Mouse (Mus musculus) megakaryocyte, embryonic 14.5 days (primary cell): Measurements from ENCODE around the gene Kif5c. TPM values are rescaled to one million over a fixed set of nuclear protein-coding genes. Genes with fewer than 3 reads are reported as not detected.

Experiments used
- H3K27me3 ChIP-seq: replicated peaks from 2 replicates; pipeline ENCODE3; 2012; ENCODE audit warnings: inconsistent platforms
- H3K36me3 ChIP-seq: replicated peaks from 2 replicates; pipeline ENCODE3; 2012; ENCODE audit warnings: low read length, inconsistent platforms, mixed read lengths
- H3K4me1 ChIP-seq: 2 replicates; pipeline ENCODE4 v1.6.1; 2012; ENCODE audit warnings: inconsistent platforms
- H3K4me3 ChIP-seq: replicated peaks from 2 replicates; pipeline ENCODE3; 2012; ENCODE audit warnings: moderate library complexity, mild to moderate bottlenecking, inconsistent platforms
- H3K9me3 ChIP-seq: 2 replicates; pipeline ENCODE4 v1.6.1; 2012; ENCODE audit warnings: inconsistent platforms
- FLI1 ChIP-seq: IDR thresholded peaks from 2 replicates; pipeline ENCODE4 v1.6.1; 2012; ENCODE audit warnings: low read length, inconsistent platforms, mixed read lengths
- GATA1 ChIP-seq: IDR thresholded peaks from 3 replicates; pipeline ENCODE4 v1.6.1; 2012; ENCODE audit warnings: mixed read lengths, low read length, inconsistent platforms, borderline replicate concordance
- polyA plus RNA-seq: library from polyadenylated mRNA; stranded (reverse); fragments of >175 nt; gene quantifications from 2 replicates; pipeline ENCODE4 v1.2.3, GENCODE M21; 2012; ENCODE audit warnings: low replicate concordance; ENCODE audit not compliant: insufficient read depth

Kif5c gene
- polyA plus RNA-seq, 1 experiment = 0.02 TPM

DNA sequence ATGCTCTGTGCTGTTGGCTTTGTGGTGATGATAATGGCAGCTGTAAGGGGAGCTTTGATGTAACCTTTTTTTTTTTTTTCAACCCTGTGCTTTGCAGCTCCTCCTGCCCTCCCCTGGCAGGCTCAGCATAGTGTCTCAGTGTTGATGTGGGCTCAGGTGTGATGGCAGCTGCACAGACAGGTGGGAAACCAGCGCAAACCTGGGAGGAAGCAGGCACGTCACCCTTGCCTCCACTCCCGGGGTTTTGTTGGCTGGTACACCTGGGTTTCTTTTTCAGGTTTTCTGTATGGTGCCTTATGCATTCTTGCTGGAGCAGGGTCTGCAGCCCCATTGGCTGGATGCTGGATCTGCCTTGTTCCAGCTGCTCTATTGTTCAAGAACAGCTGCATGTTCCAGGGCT lies 198.1 kb downstream of the Kif5c start:
- peaks cover 25% of the 10 kb centered on the region for H3K4me1 ChIP-seq
- no peaks in the 10 kb centered on the region for H3K9me3 ChIP-seq
- H3K27me3 ChIP-seq = peaks cover 10% of the 10 kb centered on the region
- TF ChIP-seq GATA1 = no peak
- no peak for TF ChIP-seq FLI1
- H3K4me3 ChIP-seq = no peak overlapping the region
- no peaks in the 10 kb centered on the region for H3K36me3 ChIP-seq

DNA sequence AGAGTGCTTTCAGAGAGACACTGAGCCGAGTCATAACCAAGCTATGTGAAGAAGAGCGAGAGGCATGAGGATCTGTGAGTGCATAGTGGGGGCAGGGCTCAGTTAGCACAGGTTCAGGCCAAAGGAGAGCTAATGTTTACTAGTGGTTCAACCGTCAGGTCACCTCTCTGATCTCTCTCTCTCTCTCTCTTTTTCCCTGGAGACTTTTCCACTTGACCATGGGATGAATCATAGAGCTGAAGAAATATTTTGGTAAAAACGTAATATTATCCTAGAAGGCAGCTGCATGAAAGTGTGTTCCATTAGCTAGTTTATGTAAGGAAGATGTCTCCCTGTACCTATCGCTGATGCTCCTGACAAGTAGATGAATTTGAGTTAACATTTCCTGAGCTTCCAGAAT lies 199.0 kb downstream of the Kif5c start:
- Histone ChIP-seq H3K9me3 (no peaks in the 10 kb centered on the region), H3K27me3 (peaks cover 11% of the 10 kb centered on the region), H3K4me1 (peaks cover 20% of the 10 kb centered on the region), H3K36me3 (no peaks in the 10 kb centered on the region), H3K4me3 (no peak overlapping the region)
- TF ChIP-seq FLI1 = no peak
- no peak for TF ChIP-seq GATA1

DNA sequence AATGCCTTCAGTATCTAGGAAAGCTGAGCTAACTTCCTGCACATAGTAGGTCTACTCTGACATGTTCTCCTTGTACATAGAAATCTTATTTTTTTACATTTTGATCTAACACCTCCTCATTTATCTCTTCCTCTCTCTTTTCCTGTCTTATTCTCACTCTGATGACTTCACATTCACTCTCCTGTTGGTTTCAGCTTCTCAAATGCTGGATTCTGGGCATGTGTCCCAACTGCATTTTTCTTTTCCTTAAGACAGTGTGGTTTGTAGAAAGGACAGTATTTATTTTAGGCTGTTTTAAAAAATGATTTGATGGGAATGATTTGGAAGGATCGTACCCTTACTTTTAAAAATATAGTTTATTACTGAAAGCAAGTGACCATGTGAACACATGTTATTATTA lies 203.2 kb downstream of the Kif5c start:
- Histone ChIP-seq H3K4me1 (peaks cover 8% of the 10 kb centered on the region), H3K4me3 (no peak overlapping the region), H3K36me3 (no peaks in the 10 kb centered on the region), H3K9me3 (no peaks in the 10 kb centered on the region), H3K27me3 (peaks cover 11% of the 10 kb centered on the region)
- TF ChIP-seq FLI1 (no peak), GATA1 (no peak)

Other genes starting within 250 kb of the Kif5c start
- gene Epc2, start 167.8 kb upstream of the Kif5c start, polyA plus RNA-seq = 0.35 and 0.65 TPM in 2 replicates
- gene Lypd6b, start 168.4 kb downstream of the Kif5c start, polyA plus RNA-seq = not detected in 2 replicates